Mouse (Mus musculus): ENCODE measurements around the gene Tjp3.

Tjp3 gene

DNA sequence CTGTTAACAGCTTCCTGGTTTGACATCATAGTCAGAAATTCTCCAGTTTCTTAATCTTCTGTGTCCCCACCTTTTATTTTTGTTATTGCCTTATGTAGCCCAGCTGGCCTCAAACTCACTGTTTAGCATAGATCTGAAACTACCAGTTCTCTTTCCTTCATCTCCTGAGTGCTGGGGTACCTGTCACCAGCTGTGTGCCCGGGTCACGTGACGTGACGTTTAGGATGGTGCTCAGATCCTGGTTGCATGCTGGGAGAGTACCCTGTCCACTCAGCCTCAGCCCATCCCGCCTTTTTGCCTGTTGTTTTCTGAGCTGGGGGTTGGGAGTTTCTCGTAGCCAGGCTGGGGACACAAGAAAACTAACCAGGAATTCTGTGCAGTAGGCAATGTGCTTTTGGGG is 5.9 kb upstream of the Tjp3 start:
- no peak for DNase-seq

DNA sequence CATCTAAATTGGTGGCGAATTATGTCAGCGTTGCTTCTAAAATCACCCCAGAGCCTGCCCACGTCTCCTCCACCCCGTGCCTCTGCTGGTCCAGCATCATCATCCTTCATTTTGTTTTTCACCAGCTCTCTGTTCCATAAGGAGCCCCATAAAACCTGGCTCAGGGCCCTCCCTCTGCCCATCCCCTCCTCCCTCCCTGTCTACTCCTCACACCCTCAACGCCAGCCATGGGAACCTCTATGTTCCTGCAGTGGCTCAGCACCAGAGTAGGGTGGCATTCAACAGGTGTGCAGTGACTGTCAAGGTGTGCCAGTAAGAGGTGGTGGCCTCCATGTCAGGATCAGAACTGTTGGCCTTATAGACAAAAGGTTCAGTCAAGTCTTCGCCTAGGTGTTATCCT is 3.8 kb upstream of the Tjp3 start:
- DNase-seq, result no peak

DNA sequence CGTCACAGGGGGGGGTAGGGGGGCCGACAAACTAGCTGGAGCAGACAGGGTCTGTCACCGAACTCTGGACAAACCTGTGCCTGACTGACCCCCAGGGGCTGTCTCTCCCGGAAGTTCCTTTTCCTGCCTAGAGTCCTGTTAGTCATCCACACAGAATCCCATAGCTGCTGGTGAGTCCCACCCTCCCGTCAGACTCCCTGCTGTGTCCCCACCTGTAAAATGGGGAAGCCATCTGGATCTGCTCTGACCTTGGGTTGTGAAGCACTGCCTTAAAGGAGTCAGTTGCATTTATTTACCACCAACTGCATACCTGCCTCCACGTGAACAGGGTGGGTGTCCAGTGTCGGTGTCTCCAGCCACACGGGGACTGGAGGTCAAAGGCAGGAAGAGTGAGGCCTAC is 3.1 kb upstream of the Tjp3 start:
- no peak for DNase-seq

DNA sequence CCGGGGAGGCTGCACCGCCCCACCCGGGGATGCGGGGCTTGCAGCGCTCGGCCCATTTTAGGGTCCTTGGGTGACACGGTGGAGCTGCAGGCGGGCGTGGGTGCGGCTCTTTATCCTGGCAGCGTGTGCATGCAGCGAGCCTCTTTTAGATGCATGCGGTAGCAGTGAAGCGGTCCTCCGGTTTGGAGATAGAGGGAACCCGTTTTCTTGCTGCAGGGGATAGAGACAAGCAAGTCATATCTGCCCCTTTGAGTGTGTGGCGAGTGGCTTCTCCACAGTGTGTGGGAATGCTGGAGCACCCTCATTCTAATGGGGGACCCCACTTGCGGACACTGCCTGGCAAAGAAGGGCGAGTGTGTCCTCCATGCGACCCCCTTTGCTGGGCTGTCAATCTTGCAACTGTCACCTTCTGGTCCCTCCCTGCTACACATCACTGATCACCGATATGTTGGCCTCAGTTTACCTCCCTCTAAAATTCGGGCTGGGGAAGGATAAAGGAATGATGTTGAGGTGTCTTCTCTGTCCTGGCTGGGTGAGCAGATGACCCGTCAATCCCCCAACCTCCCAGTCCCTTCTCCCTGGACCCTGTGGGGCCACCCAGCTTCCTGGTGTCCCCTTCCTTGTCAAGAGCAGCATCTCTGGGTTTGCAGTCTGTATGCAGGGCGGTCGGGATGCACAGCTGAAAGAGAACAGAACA is 2.1 kb upstream of the Tjp3 start:
- no peak for DNase-seq

DNA sequence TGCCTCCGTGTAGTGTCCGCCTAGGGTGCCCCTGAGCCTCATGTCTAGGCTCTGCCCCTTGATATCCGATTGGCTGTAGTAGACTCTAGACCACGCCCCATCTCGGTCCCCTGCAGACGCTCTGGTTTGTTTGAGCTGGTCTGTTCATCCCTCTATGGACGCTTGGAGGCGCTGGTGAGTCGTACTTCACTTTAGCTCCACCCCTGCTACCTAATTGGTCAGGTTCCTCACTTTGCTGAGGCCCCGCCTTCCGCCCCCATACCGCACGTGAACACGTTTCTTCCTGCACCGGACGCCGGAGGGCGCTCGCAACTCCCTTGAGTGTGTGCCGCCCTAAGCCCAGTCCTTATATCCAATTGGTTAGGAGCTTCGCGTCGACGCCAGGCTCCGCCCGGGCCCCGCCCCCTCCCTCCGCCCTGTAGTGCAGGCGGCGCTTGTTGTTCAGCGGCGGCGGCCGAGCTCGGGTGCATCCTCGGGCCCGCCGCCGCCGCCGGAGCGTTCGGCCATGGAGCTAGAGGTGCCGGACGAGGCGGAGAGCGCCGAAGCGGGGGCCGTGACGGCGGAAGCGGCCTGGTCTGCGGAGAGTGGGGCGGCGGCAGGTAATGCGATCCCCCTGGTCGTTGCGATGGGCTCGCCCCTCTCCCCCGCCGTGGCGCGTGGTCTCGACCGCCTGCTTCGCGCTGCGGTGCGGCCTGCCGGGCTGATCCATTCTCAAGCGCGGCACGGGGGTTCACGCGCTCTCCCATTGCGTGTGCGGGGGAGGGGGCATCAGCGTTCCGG is 1.4 kb upstream of the Tjp3 start, which contains the start of gene Pip5k1c:
Pip5k1c (plus strand) TSS at position 410 of the 780 bp plus-strand sequence.
- peak; percentile 100 for DNase-seq

DNA sequence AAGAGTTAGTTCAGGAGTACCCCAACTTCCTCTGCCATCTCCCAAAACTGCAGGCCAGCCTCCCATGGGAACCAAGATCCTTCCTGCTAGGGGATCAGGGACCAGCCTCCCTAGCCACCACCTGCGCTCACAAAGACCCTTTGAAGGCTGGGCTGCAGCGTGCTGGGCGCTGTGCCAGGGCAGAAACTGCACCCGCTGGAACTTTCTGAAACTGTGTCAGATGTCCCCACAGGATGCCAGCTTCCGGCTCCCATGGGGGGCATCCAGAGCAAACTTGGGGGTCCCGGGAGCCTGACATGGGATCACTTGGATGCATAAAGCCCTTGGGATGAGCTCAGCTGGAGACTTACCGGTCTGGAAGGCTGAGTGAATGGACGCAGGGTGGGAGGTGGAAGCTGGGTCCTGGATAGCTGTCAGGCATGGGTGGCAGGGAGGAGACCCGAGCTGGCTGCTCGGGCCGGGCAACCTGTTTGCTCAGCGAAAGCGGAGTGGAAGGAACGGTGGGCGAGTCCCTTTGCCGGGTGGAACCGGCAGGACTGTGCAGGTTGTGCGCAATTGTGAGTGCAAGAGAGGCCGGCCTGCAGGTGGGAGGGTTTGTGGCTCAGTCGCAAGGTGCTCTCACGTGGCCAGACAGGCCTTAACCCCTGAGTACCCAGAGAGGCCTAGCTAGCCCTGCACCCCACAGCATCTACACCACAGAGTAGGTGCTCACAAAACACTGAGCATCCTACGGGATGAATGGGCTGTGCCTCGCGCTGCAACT is 502 bp downstream of the Tjp3 start:
- DNase-seq, result peak; percentile 74 to 81

DNA sequence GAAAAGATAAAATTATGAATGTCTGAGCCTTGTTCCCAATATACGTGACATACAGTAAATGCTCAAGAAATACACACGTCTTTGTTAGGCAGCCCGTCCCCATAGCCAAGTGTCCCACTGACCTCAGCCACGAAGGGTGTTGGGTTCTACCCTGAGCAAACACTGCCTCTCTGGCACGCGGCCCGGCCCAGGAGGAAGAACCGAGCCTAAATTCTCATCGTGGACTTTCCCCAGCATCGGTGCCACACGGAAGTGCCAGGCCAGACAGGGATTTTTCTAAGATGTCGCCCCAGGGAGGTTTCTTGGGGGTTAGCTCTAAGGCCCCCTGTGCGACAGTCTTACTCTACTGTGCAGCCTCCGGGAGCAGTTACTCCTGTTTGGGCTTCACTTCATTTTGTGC is 1.6 kb downstream of the Tjp3 start:
- DNase-seq, result peak; percentile 79 to 81

DNA sequence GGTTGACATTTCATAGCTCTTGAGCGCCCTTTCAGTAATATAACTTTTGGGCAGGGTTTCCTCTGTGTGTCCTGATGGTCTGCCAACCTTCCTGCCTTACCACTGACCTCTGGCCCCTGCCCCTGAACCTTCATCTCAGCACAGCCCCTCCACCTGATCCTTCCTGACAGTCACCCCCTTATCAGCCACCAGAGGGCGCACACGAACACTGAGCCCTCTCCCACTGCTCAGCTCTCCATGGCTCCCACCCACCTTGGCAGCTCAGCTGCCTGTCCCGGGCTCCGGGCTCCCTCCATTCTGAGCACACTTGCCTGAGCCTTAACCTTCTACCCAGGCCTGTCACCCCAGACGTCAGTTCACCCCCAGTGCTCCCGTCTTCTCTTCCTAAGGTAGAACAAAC is 2.1 kb downstream of the Tjp3 start:
- peak; percentile 65 to 72 for DNase-seq

DNA sequence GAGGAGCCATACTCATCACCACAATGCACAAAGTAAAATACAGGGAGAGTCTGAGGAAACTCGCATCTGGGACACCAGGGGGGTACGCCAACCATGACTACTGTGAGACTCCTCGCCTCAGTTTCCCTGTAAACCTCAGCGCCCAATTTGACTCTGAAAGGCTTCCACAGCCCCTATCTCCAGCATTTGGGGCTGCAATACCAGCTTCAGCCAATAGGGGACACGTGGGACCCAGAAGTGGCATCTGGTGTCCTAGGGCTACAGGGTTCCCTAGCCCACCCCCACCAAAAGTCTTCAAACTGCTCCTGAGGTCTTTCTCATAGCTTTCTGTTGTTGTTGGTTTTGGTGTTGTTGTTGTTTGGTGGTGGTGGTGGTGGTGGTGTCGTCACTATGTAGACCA is 2.8 kb downstream of the Tjp3 start:
- DNase-seq, result no peak

DNA sequence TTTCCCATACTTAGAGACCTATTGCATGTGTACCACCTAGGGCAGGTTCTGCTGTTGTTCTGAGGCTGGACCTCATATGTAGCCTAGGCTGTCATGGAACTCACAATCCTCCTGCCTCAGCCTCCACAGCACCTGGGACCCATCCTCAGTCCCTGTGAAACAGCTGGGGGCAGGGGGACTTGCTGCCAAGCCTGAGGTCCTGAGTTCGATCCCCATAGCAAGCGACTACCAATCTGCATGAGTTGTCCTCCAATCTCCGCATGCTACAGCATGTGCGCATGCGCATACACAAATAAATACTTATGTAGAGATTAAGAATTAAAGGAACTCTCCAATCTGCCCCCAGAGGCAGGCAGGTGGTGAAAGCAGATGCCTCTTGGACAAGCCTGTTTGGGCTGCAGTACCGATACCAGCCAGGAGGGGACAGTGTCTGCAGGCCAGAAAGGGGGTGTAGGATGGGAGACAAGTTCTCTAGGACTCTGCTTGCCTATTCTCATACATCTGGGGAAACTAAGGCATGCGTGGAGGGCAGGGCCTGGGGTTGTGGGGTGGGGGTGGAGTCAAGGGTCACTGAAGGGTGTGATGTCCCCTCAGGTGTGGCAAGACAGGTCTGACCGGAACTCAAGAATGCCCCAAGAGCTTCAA is 3.7 kb downstream of the Tjp3 start:
- DNase-seq, result peak; percentile 61 to 67

DNA sequence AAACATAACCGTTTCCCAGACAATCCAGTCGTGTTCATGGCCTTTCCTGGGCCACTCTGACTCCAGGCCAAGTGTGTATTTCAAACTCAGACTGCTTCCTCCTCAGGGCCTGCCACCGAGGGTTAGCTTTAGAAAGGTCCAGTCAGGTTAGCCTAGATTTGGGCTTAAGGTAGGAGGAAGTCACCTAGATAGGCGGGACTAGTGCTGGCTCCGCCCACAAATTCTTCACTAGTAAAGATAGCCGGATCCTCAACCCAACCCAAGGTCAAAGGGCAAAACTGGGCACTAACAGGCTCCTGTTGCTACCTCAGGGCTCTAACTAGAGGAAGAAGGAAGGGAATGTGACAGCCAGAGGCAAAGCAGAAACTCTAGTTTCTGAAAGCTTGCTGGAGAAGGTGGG is 4.8 kb downstream of the Tjp3 start:
- DNase-seq, result peak; percentile 61 to 70

DNA sequence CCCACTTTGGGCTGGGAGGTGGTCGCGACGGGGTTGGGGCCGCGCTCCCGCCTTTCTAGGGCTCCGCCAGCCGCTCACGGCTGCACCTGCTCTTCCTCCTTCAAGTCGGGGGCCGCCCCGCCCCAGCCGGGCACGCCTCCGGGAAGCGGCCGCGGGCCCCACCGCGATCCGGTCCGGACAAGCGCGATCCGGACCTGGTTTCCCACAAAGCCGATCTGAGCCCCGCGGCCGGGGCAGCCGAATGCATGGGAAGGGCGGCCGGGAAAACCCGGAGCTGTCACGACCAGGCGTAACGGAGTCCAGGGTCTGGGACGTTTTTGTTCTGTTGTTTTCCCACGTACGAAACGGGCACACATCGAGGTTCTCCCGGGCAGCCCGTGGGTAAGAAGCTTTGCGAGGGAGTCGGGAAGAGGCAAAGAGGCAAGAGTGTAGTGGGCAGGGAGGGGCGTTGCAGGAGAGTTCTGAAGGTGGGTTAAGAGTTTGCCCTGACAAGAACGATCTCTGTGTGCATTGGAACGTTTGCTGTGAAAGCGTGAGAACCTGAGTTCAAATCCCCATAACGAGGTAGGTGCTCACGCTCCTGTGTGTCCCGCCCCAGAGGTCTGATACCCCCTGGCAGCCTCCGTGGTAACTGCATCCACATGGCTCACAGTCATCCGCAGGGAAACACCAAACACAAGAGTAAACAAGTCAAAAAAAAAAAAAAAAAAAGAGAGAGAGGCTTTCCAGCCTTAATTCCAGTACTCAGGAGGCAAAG is 5.5 kb downstream of the Tjp3 start:
- DNase-seq, result peak; percentile 91 to 94

DNA sequence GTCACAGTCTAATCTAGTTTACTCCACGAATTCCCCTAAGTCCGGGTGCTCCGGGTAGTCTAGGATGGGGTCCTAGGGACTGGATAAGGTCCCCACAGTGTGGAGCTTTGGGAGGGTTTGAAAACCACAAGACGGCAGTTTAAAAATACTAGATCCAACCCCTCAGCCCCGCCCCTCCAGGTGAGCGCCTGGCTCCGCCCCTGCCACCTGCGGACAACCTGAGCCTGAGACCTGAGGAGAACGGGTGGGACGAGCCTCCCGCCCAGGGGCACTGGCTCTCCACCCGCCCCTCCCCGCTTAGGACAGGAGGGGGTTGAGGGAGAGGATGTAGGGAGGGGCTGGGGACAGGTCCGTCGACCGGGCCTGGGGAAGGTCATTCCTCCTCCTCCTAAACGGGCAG is 6.7 kb downstream of the Tjp3 start:
- DNase-seq, result peak; percentile 76 to 84

DNA sequence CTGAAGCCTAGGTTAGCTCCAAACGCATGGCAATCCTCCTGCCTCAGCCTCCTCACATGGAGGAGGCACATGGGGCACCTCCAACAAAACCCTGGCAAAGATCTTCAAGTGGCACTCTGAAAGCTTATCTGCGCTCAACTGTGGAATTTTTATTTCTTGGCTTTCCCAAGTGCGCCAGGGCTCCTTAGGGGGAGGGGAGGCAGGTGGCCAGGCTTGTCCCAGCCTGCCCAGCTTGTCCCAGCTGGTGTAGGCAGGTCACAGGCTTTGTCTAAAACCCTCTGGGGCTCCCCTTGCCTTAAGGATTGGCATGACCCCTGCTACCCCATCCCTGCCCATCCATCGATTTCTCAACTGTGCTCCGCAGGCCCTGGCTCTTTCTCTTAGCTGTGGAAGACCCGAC is 7.2 kb downstream of the Tjp3 start:
- DNase-seq, result peak; percentile 47 to 65

DNA sequence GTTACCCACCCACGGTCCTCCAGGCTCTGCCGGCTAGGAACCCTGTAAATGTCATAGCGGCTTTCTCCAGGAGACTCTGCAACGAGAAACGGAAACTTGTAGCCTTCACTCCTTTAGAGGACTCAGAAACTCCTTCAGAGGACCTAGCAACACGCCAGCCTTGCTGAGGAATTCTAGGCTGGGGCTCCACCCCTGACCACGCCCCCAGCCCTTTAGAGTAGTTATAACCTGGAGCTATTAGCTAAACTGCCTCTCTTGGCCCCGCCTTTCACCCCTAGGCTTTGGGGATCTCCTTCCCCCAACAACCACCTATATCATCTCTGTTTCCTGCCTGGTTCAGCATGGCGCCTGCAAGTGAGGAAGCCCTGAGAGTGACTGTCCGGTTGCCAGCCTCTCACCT is 11.9 kb downstream of the Tjp3 start:
- DNase-seq, result peak; percentile 52 to 71

DNA sequence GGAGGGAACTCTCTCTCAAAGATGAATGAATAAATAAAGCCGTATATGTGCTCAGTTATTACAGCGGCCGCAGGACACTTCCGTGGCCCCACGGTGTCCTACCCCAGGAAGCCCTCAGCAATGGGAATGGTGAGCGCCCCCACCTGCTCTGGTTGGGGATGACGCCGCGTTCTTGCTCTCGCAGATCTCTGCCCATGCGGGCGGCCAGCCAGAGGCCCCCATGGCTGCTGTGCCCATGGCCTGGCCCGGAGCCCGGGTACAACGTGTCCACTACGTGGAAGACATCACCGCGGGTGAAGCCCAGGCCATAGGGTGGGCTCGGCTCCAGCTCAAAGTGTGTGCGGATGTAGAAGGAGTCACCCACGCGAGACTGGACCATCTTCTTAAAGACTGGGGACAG is 13.7 kb downstream of the Tjp3 start:
- no peak for DNase-seq

DNA sequence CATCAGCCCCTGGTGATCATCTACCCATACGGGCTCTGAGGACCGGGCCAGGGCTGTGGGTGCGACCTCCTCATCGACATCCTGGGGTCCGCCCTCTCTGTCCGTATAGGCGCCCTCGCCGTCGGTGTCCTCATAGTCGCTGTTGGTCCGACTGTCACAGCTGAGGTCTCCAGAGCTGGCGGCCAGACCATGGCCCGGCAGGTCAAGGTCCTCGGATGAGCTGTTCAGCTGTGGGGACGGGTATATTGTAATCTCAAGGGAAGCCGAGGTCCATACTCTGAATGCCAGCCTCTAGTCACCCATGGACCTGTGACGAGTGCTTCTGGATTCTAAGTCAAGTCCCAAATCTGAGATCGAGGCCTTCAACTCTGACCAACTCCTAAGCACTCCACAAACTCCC is 17.5 kb downstream of the Tjp3 start:
- no peak for DNase-seq

DNA sequence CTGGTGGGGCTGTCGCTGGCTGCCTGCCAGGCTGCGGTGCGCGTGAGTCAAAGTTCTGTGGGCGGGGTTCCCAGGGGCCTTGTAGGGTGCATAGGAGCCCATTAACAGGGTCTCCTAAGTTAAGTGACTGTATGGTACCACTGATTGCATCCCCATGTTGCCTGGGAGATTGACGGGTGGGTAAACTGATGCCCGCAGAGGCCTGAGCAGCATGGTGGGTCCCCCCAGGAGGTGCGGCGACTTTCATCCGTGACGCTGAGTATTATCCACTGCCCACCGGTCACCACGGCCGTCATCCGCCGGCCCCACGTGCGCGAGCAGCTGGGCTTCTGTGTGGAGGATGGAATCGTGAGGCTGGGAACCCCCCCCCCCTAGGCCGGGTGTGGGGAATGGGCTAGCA is 19.0 kb downstream of the Tjp3 start:
- DNase-seq, result no peak

DNA sequence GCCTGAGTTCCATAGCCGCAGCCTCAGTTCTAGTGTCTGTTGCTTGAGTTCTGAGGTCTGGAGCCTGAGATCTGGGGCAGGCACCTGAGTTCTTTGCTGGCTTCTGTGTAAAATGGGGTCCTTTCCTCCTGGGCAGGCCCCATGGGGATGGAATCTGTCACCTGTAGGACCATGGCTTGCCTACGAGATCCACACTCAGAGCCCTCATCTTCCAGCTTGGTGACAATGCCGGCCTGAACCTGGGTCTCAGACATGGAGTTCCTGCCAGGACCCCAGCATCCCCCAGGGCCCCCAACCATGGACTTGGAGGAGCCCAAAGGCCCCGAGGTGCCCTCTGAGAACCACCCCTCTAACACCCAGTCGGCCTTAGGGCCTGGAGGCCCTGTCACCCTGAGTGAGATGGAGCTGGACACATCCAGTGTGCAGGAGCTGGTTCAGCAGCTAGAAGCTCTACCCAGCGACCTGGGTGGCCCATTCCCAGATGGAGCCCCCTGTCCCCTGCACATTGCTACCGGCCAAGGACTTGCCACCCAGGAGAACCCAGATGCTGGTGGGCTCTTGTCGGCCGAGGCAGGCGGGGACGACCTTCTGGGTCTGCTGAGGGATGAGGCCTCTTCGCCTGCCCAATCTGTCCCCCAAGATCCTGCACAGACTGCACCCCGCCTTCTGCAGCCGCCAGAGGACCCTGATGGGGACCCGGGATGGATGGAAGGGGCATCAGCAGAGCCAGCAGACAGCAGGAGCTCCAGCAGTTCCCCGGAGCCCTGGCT is 22.6 kb downstream of the Tjp3 start:
- no peak for DNase-seq

DNA sequence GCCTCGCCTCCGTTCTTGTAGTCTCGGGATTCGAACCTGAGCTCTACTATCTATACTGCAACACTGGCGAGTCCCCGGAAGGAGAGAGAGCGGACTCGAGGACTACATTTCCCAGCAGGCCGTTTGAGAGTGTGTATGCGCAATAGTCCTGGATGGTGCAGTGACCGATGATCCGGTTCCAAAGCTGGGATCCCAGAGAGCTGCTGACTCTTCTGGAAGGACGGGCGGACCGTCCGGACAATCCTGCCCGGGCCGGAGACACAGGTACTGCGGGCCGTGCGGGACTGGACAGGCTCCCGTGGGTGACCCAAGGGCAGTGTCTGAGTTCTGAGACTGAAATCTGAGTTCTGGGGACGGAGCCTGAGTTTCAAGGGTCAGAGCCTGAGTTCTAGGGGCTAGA is 23.3 kb downstream of the Tjp3 start:
- DNase-seq, result peak; percentile 88 to 92
